Mouse (Mus musculus) olfactory bulb, adult 2 months (tissue): Measurements from ENCODE around the gene Caap1.

ENCODE experiments used
- CTCF ChIP-seq: fragments of 200-500 bp; IDR thresholded peaks from 2 replicates; pipeline ENCODE4 v1.5.1; 2012; ENCODE audit warnings: low read depth, mild to moderate bottlenecking, low read length, moderate library complexity; ENCODE audit not compliant: insufficient read depth
- POLR2A ChIP-seq: fragments of 200-500 bp; IDR thresholded peaks from 2 replicates; pipeline ENCODE4 v1.6.1; 2012; ENCODE audit warnings: mild to moderate bottlenecking, low read depth, low read length, moderate library complexity; ENCODE audit not compliant: insufficient read depth

- TF ChIP-seq CTCF (no peak), POLR2A (no peak)
Measured at GRCm38 (mm10) chr4:94572677-94573076, 16.1 kb upstream of the Caap1 start.
